10 mouse cellular contexts compared by ENCODE assay signal in genomic region chr4:142449713-142450112, GRCm38 (mm10).
DNase-seq lines count a peak whose midpoint lies in the region; ATAC-seq lines count a peak whose summit lies in the region.
"Had no signal": no experiment of that assay in that cellular context is flagged by ENCODE, and none has a peak within 500 bp of the region (broad histone marks: within the 10 kb centered on the region; RNA-seq: fewer than 3 reads in every experiment).

No protein-coding gene starts in this region.

- H3K36me3 ChIP-seq in hindbrain, embryonic 13.5 days: no peaks in the 10 kb centered on the region
- H3K36me3 ChIP-seq in hindbrain, embryonic 10.5 days: no peaks in the 10 kb centered on the region
- no peaks in the 10 kb centered on the region for H3K36me3 ChIP-seq in limb, embryonic 12.5 days
- H3K36me3 ChIP-seq: heart, embryonic 15.5 days had no signal

- H3K4me3 ChIP-seq in hindbrain, embryonic 13.5 days: no peak overlapping the region
- H3K4me3 ChIP-seq in hindbrain, embryonic 10.5 days: no peak overlapping the region
- H3K4me3 ChIP-seq in limb, embryonic 12.5 days (replicated peaks): no peak overlapping the region
- H3K4me3 ChIP-seq: heart, embryonic 15.5 days had no signal

- no peak overlapping the region for H3K4me2 ChIP-seq in hindbrain, embryonic 13.5 days
- no peak overlapping the region for H3K4me2 ChIP-seq in limb, embryonic 12.5 days
- H3K4me2 ChIP-seq: heart, embryonic 15.5 days had no signal

- H3K9ac ChIP-seq in hindbrain, embryonic 13.5 days: no peak overlapping the region
- no peak overlapping the region for H3K9ac ChIP-seq in limb, embryonic 12.5 days (replicated peaks)
- H3K9ac ChIP-seq: heart, embryonic 15.5 days; liver, embryonic 14.5 days had no signal

- H3K27me3 ChIP-seq in hindbrain, embryonic 13.5 days: no peaks in the 10 kb centered on the region
- H3K27me3 ChIP-seq in hindbrain, embryonic 10.5 days (ENCODE audit: insufficient read depth, poor library complexity, severe bottlenecking): no peaks in the 10 kb centered on the region
- no peaks in the 10 kb centered on the region for H3K27me3 ChIP-seq in limb, embryonic 12.5 days

- WGBS in hindbrain, embryonic 13.5 days: 54% methylated on average over 13 of the region's 13 CpGs
- WGBS in hindbrain, embryonic 10.5 days: 85% methylated on average over 13 of the region's 13 CpGs
- 54% methylated on average over 13 of the region's 13 CpGs for WGBS in limb, embryonic 12.5 days

- peak overlapping the region; percentile 68 for H3K27ac ChIP-seq in hindbrain, embryonic 13.5 days
- H3K27ac ChIP-seq in hindbrain, embryonic 10.5 days: no peak overlapping the region
- H3K27ac ChIP-seq in limb, embryonic 12.5 days: peak overlapping the region; percentile 83
- H3K27ac ChIP-seq: heart, embryonic 15.5 days; liver, embryonic 14.5 days had no signal

- no peaks in the 10 kb centered on the region for H3K9me3 ChIP-seq in hindbrain, embryonic 13.5 days
- H3K9me3 ChIP-seq in hindbrain, embryonic 10.5 days: no peaks in the 10 kb centered on the region
- H3K9me3 ChIP-seq in limb, embryonic 12.5 days: no peaks in the 10 kb centered on the region
- H3K9me3 ChIP-seq: heart, embryonic 15.5 days had no signal

- no peak for DNase-seq in hindbrain, embryonic 10.5 days (ENCODE audit: low spot score)
- DNase-seq in testis, postnatal 14 days (ENCODE audit: low spot score): peak; percentile 12
- no peak for DNase-seq in testis, postnatal 10 days (ENCODE audit: low spot score)
- no peak for DNase-seq in urinary bladder, postnatal 14 days (ENCODE audit: low spot score)
- DNase-seq in spleen, postnatal 14 days (ENCODE audit: low spot score in 2 of 2): no peak

- ATAC-seq in hindbrain, embryonic 13.5 days (ENCODE audit: low FRiP score): no peak
- peak; percentile 23; the same call in 1 of the 2 replicates for ATAC-seq in limb, embryonic 12.5 days (ENCODE audit: insufficient number of reproducible peaks, insufficient read depth, low FRiP score, low TSS enrichment, low read depth)
- ATAC-seq in megakaryocyte-erythroid progenitor cell, adult 5-6 weeks (replicated peaks; ENCODE audit: low FRiP score, low TSS enrichment, poor library complexity, severe bottlenecking): no peak

- H3K4me1 ChIP-seq in hindbrain, embryonic 13.5 days (replicated peaks): peaks cover 37% of the 10 kb centered on the region
- H3K4me1 ChIP-seq in hindbrain, embryonic 10.5 days (replicated peaks): peaks cover 27% of the 10 kb centered on the region
- peaks cover 32% of the 10 kb centered on the region for H3K4me1 ChIP-seq in limb, embryonic 12.5 days (replicated peaks)
- H3K4me1 ChIP-seq: heart, embryonic 15.5 days had no signal
